Mouse (Mus musculus): ENCODE results near the gene Akr1b3. TPM values are rescaled to one million over a fixed set of nuclear protein-coding genes. Genes with fewer than 3 reads are reported as not detected.
"Not testable (repeated sequence)": the region's sequence is repeated elsewhere in the genome, so short reads cannot be mapped to it uniquely, and the experiment has no call there.

Akr1b3 gene
- 10 to 100 TPM; 42.2 to 45.5 TPM for total RNA-seq (2021)

GRCm38 (mm10) chr6:34316854-34317771 is at the start of gene Akr1b3:
Gene Akr1b3, minus strand, starts transcription at chr6:34317478.
- intact Hi-C loops (cut with DNase I): no loop called here
- DNase-seq (ENCODE audit: low spot score in 2 of 2): peak; percentile 88 to 96

- DNase-seq (ENCODE audit: low spot score in 2 of 2): no peak
Observed at GRCm38 (mm10) chr6:34364217-34365136, 47.2 kb upstream of the Akr1b3 start.

GRCm38 (mm10) chr6:34355841-34356240 is 38.6 kb upstream of the Akr1b3 start:
- intact Hi-C loops (cut with DNase I): no loop called here
- no peak for DNase-seq (ENCODE audit: low spot score in 2 of 2)

More at GRCm38 (mm10) chr6:34364217-34365136, 47.2 kb upstream of the Akr1b3 start:
- intact Hi-C loops (cut with DNase I): no loop called here

DNA sequence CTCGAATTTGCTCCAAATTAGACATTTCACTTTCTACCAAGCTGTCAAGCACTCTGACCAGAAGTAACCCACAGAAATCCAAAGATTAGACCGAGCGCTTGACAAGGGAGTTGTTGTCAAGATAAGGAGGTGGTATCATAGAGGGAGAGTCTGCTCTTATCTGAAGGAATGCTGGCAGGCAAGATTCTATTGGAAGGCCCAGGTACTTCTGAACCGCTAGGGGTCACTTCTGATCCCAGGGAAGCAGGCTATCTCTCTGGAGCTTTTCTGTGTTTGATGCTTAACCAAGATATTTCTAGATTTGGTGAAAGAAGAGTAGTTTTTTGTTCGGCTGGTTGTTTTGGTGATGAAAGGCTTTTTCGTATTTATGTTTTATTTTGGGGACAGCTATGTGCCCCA is 38.1 kb upstream of the Akr1b3 start:
- DNase-seq (ENCODE audit: low spot score in 2 of 2): no peak
- intact Hi-C loops (cut with DNase I): no loop called here

DNA sequence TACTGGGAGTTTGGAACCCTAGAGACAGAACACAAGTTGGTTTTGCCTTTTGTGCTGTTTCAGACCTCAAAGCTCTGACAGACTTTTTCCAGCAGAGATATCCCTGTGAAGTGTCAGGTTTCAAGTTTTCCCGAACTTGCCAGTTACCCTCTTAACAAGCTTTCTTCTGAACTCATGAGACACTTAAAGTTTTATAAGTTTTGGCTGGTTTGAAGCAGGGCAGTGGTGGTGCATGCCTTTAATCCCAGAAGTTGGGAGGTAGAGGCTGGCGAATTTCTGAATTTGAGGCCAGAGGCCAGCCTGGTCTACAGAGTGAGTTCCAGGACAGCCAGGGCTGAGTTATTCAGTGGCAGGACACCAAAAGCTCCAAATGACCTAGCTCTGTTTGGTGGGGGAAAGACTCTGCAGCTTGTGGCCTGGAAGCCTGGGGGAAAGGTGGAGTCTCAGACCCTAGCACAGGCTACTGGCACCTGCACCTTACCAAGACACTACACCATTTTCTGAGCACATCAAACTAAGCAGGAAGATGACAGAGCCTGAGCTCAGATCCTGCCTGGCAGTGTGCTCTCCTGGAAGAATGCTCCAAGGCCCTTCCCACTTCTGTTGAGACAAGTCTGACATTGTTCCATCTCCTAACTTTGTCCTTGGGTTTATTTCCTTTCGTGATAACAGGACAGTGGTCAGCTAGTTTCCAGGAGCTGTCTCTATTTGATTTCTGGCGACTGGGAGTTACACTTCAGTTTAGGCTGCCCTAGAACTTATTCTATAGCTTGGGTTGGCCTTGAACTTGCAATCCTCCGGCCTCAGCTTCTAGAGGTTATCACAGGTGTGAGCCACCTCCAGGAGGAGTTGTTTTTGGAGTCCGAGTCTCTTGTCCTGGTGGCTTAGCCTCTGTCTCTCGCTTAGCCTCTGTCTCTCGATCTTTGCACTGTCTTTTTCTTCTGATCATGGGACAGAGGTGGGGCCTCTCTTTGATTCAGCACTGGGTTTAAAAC is 37.4 kb upstream of the Akr1b3 start:
- intact Hi-C loops (cut with DNase I): no loop called here
- no peak for DNase-seq (ENCODE audit: low spot score in 2 of 2)

DNA sequence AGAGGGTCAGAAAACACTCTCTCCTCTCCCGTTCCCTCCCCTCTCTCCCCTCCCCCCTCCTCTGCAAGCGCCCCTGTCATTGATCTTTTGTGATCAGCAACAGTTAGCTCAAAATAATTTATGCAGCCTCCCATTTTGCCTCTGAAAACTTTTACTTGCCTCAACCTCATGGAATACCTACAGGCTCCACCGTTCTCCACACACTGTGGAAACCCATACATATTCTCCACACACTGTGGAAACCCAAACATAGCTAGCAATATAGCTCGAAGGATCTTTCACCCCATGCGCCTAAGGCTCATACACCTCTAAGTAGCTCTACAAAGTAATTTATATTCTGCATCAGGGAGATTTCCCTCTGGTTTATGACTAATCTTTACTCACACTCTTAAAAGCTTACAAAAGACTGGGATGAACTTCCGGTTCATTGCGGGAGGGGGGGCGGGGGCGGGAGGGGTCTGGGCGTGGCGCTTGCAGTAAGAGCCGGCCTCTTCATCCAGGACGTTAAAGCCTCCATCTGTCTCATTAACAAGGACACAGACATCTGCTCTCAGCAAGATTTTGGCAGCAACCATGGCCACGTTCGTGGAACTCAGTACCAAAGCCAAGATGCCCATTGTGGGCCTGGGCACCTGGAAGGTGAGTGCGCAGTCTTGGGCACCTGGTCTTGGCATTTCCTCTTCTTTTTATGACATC is 36.5 kb upstream of the Akr1b3 start, which contains the start of gene Akr1b8:
Gene Akr1b8 (plus strand): TSS at position 462 of the 696 bp plus-strand sequence.
- intact Hi-C loops (cut with DNase I): no loop called here
- peak in 1 of 2 experiments; percentile 16 for DNase-seq (ENCODE audit: low spot score in 2 of 2)

DNA sequence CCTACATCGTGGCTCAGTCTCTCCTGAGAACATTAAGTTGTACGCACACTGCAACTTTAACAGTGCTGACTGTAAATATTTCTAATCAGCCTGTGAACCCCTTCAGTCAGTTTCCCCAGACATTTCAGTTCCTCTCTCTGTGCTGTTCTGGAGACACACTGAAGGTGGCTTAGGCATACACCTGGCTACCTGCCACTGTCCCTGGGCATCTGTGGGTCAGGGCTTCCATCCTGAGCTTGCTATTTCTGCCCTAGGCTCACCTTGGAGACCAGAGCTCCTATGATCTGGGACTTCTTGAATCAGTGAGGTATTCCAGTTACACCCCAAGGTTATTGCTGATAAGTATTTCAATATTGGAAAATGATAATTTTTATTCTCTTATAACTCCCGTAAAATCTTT is 35.1 kb upstream of the Akr1b3 start:
- no peak for DNase-seq (ENCODE audit: low spot score in 2 of 2)
- intact Hi-C loops (cut with DNase I): no loop called here

- DNase-seq (ENCODE audit: low spot score in 2 of 2); intact Hi-C loops (cut with DNase I): not testable (repeated sequence)
Observed at GRCm38 (mm10) chr6:34351481-34351880, 34.2 kb upstream of the Akr1b3 start.

DNA sequence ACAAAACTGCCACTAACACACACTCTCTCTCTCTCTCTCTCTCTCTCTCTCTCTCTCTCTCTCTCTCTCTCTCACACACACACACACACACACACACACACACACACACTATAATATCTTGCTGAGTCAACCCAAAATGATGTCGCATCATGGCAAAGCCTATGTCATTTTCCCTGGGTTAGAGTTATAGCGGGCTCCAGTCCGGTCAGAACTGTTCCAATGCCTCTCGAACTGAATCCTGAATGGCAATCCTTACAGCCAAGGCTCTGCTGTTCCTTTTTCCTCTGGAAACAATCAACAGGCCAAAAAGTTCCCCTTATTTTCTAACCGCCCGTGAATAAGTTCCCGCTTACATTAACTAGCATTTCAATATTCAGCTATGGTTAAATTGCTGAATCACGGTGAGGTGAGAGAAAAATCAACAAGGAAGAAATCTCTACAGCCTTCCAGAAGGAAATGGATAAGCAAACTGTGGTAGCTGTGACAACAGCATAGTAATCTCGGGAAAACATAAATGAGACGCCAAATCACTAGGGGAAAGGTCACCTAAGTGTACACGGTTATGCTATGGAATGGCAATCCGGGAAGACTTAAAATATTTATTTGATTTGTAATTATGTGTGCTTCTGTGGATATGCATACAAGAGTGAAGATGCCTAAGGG is 32.9 kb upstream of the Akr1b3 start:
- no peak for DNase-seq (ENCODE audit: low spot score in 2 of 2)
- intact Hi-C loops (cut with DNase I): no loop called here

DNA sequence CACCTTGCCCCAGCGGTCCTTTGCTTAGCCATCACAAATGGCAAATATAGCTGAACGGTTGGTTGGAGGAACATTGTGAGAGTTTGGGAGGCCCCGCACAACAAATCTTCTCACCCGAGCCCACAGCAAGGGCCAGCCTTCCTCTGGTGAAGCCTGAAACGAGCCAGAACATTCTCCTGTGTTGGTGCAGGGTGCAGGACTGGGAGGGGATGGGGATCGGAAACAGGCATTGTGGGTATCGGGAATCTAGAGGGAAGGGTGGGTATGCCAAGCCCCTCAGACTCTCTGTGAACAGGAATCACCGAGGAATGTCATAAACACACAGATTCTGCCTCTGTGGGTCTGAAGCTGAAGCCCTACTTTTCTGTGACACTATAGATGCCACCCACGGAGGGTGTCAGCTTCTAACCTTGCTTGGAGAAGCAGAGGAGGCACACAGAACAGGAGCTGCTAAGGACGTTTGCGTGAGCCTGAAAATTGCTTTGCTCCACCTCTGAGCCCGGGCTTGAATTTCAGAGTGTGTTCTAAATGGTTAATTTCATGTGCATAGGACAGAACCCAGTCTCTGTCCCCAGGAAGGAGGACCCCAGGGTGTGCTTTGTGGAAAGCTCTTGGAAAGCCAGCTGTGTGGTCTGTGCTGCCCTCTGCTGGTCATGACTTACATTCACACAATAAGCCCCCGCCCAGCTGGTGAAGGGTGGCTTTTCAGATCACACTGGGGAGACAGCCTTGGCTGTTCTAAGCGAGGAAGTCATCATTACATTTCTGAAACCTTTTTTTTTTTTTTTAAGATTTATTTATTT is 29.0 kb upstream of the Akr1b3 start:
- intact Hi-C loops (cut with DNase I): loop anchor here (1.0 kb wide), 1 partner anchor 53 kb away; no protein-coding TSS in a partner anchor

GRCm38 (mm10) chr6:34344935-34345334 is 27.7 kb upstream of the Akr1b3 start:
- intact Hi-C loops (cut with DNase I): no loop called here
- DNase-seq (ENCODE audit: low spot score in 2 of 2): no peak

More for the DNA sequence above, 29.0 kb upstream of the Akr1b3 start:
- DNase-seq (ENCODE audit: low spot score in 2 of 2): peak; percentile 68 to 85

DNA sequence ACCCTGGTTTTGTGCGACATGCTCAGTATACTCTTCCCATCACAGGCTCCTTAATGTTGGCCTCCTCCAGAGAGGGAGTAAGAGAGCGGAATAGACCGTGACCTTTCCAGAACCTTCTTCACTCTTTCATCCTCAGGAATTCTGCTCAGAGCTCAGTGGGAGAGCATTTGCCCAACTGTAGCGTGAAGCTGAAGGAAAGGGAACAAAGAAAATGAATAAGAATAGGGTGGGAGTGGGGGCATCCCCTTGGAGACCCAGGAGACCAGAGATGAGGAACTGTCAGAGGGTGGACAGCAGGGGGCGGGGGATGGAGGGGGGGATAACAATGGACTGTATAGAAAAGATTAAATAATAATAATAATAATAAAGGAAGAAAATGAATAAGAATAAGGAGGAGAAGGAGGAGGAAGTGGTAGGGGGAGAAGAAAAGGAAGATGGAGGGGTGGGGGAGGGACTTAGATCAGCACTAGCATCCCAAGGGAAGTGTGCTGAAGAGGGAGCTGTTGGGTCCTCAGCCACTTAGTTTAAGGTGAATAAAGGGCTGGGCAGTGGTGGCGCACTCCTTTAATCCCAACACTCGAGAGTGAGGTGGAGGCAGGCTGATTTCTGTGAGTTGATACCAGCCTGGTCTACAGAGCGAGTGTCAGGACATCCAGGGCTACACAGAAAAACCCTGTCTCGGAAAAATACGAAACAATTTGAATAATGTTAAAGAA is 27.0 kb upstream of the Akr1b3 start:
- DNase-seq (ENCODE audit: low spot score in 2 of 2): no peak
- intact Hi-C loops (cut with DNase I): no loop called here

DNA sequence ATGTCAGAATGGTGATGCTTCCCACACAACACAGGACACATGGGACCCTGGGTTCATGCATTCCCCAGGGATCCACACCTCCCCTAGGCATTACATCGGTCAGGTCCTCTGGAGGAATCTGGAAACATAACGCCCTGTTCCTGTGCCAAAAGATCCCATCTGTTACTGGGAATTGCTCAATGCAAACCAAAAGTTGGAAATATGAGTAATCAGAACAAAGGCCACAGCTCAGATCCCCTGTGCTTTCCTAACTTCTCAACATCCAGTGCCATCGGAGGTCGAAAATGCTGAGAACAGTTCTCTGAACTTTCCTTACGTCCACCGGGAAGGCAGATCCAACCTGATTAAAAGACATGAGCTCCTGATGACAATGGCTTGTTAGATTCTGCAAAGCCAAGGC is 26.1 kb upstream of the Akr1b3 start:
- intact Hi-C loops (cut with DNase I): no loop called here

DNA sequence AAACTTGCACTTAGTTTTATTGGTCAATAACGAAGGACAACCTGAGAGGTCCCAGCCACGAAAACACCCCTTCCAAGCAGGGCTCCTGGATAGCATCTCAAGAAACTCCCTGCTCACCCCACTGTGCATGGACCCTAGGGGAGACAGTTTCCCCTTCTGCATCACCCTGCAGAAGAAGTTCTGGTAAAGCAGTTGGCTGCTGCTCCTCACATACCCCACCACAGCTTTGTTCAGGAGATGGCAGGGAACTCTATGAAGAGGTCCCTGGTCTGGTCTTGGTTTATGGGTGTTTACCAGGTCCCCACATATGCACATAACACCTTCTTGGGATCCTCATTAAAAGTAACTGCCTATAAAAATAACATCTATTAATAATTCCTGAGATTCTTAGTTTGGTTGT is 25.2 kb upstream of the Akr1b3 start:
- DNase-seq (ENCODE audit: low spot score in 2 of 2): no peak
- intact Hi-C loops (cut with DNase I): no loop called here

More for the DNA sequence above, 26.1 kb upstream of the Akr1b3 start:
- DNase-seq (ENCODE audit: low spot score in 2 of 2): no peak

DNA sequence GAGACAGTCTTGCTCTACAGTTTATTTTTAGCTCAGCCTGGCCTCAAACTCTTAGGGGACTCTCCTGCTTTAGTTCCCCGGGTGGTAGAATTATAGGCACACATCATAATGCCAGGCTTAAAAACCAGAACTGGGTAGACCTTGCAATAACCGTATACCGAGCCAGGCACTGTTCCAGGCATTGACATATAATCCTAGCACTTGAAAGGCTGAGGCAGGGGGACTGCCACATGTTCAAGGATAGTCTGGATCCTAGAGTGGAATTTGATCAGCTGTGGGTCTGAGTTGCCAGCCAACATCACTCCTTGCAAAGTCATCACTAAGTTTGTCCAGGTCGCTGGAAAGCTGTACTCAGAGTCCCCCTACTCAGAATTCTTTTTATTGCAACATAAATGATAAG is 24.7 kb upstream of the Akr1b3 start:
- no peak for DNase-seq (ENCODE audit: low spot score in 2 of 2)
- intact Hi-C loops (cut with DNase I): no loop called here

- peak in 1 of 2 experiments; percentile 63 for DNase-seq (ENCODE audit: low spot score in 2 of 2)
- intact Hi-C loops (cut with DNase I): no loop called here
Observed at GRCm38 (mm10) chr6:34337799-34338198, 20.5 kb upstream of the Akr1b3 start.
